Mouse (Mus musculus): ENCODE measurements around the gene Gm43552.

DNA sequence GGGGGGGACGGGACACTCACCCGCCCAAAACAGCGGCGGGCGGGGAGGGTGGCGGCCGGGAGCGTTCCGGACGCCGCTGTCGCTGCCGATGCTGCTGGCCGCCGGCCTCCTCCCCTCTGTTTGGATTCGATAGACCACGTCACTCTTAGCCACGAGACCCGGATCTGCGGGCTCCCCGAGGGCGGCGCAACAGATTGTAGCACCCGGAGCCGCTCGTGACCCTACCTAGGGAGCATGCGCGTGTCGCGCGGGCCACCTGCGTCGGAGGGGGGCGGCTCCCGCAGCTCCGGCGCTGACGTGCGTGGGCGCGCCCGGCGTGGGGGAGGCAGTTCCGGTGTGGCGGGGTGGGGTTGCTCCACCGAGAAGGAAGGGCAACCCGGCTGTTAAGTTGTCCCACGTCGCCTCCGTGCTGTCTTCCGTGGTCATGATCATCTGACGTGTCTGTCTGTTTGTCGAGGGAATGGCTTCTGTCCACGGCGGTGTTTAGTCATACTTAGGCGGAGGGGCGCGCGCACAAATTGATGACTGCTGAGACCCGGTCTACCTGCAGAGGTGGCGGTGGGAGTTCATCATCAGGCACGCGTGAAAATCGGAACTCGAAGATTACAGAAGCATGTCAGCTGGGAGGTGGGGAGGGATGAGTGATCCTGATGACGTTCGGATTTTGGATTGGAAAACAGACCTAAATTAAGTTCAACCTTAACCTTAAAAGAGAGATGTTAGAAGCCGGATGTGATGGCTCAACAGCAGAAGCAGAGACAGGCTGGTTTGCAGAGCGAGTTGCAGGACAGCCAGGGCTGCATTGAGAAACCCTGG lies at the start of gene Gm43552:
- no peak for TF ChIP-seq CTCF (conservative IDR thresholded peaks at IDR 0.05; ENCODE audit: low read length)
- no peak for TF ChIP-seq NANOG (IDR thresholded peaks at IDR 0.05; ENCODE audit: borderline replicate concordance, low read length)
